Mouse (Mus musculus): ENCODE measurements around the gene Plcxd3. TPM values are rescaled to one million over a fixed set of nuclear protein-coding genes. Genes with fewer than 3 reads are reported as not detected.

Gene Plcxd3
- 3.5 and 3.9 TPM in 2 replicates for polyA plus RNA-seq (2015; fragmentation: Nextera tagmentation; extraction: Ambion mirVana)

GRCm38 (mm10) chr15:4375423-4376220 lies at the start of gene Plcxd3:
Gene Plcxd3, plus strand, starts transcription at chr15:4375491.

All from urinary bladder, postnatal 0 days (tissue).